Mouse (Mus musculus) midbrain, postnatal 0 days (tissue): Measurements from ENCODE around the gene Map4k5. TPM values are rescaled to one million over a fixed set of nuclear protein-coding genes. Genes with fewer than 3 reads are reported as not detected.

ENCODE experiments used
- ATAC-seq: fragments of 200-750 bp; cut with Nextera tagmentation; 2 replicates; pipeline ENCODE4 v1.8.0; 2017; ENCODE audit warnings: moderate number of reproducible peaks, mild to moderate bottlenecking, moderate TSS enrichment, moderate library complexity; ENCODE audit not compliant: low FRiP score
- DNase-seq: peaks from one replicate; pipeline ENCODE4 v3.0.0-alpha.2; 2015; ENCODE audit warnings: low spot score
- H3K27ac ChIP-seq: fragments of 300-500 bp; sonication (generic); 2 replicates; pipeline ENCODE4 v1.5.1; 2014; ENCODE audit warnings: low read depth, mild to moderate bottlenecking, low read length, mixed read lengths
- H3K27me3 ChIP-seq: fragments of 300-500 bp; sonication (generic); 2 replicates; pipeline ENCODE4 v1.6.1; 2014; ENCODE audit warnings: low read length, control low read depth, mixed read lengths; ENCODE audit not compliant: insufficient read depth
- H3K36me3 ChIP-seq: fragments of 300-500 bp; sonication (generic); 2 replicates; pipeline ENCODE4 v1.6.1; 2014; ENCODE audit warnings: low read length, control low read depth, mixed read lengths; ENCODE audit not compliant: insufficient read depth
- H3K4me1 ChIP-seq: fragments of 300-500 bp; sonication (generic); 2 replicates; pipeline ENCODE4 v1.6.1; 2014; ENCODE audit warnings: mild to moderate bottlenecking, control low read depth, antibody characterized with exemption, low read length, mixed read lengths; ENCODE audit not compliant: insufficient read depth
- H3K4me2 ChIP-seq: fragments of 300-500 bp; sonication (generic); 2 replicates; pipeline ENCODE4 v1.6.1; 2014; ENCODE audit warnings: low read depth, mild to moderate bottlenecking, low read length, mixed read lengths; ENCODE audit not compliant: poor library complexity, severe bottlenecking
- H3K4me3 ChIP-seq: fragments of 300-500 bp; sonication (generic); 2 replicates; pipeline ENCODE4 v1.5.1; 2014; ENCODE audit warnings: low read depth, mild to moderate bottlenecking, low read length, moderate library complexity
- H3K9ac ChIP-seq: fragments of 300-500 bp; sonication (generic); replicated peaks from 2 replicates; pipeline ENCODE4 v1.6.1; 2014; ENCODE audit warnings: mild to moderate bottlenecking, low read length, moderate library complexity, mixed read lengths; ENCODE audit not compliant: poor library complexity, severe bottlenecking
- H3K9me3 ChIP-seq: fragments of 300-500 bp; sonication (generic); 2 replicates; pipeline ENCODE4 v1.6.1; 2016; ENCODE audit warnings: low read length, control low read depth
- CTCF ChIP-seq: IDR thresholded peaks from 2 replicates; pipeline ENCODE4 v1.5.1; 2016; ENCODE audit warnings: antibody characterized with exemption, mild to moderate bottlenecking
- WGBS: fragments of 180-500 bp; shearing (Covaris S2); extraction: QIAGEN DNeasy Blood & Tissue Kit; methylation state at CpG from one replicate; pipeline ENCODE4 v1.1.7; 2014; 5-methylcytosine and 5-hydroxymethylcytosine counted together
- polyA plus RNA-seq: library from polyadenylated mRNA; unstranded; fragments of >200 nt; fragmentation: Nextera tagmentation; extraction: Ambion mirVana; gene quantifications from 2 replicates; pipeline ENCODE4 v1.2.1, GENCODE M21; 2015
- total RNA-seq: library from RNA; depleted of rRNA; stranded (reverse); fragments of >200 nt; gene quantifications from 2 replicates; pipeline ENCODE4 v1.2.3, GENCODE M21; 2014

The Map4k5 gene
- total and polyA plus RNA-seq, 2 experiments from 2014 or later = 16.9 to 33.9 TPM

DNA sequence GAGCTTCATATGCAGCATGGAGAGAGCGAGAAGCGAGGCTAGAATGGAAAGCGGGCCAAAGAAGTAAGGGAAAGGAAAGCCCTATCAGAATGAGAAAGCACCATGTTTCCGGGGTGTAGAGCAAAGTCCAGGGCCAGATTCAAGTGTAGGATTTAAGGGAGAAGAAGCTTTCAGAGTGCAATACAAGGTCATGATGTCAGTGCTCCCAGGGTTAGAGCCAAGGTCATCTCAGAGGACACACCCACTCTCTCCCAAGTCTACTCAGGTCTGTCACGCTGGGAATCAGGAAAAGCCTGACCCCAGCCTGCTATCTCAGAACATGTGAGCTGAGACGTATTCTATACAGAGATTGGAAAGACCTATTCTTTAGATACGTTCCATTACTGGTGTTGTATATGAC, 18.9 kb upstream of the Map4k5 start:
- H3K27me3 ChIP-seq = no peaks in the 10 kb centered on the region
- H3K36me3 ChIP-seq = no peaks in the 10 kb centered on the region
- no peak overlapping the region for H3K9ac ChIP-seq
- H3K9me3 ChIP-seq = no peaks in the 10 kb centered on the region
- WGBS = 88% methylated on average over 7 of the region's 7 CpGs
- TF ChIP-seq CTCF = no peak
- no peak overlapping the region for H3K4me3 ChIP-seq
- no peaks in the 10 kb centered on the region for H3K4me1 ChIP-seq
- DNase-seq = no peak
- no peak overlapping the region for H3K4me2 ChIP-seq
- H3K27ac ChIP-seq = no peak overlapping the region
- no peak for ATAC-seq

GRCm38 (mm10) chr12:69908511-69908900, 15.5 kb upstream of the Map4k5 start:
- H3K4me2 ChIP-seq = peak overlapping the region; percentile 77
- TF ChIP-seq CTCF = no peak
- peak overlapping the region; percentile 87 for H3K9ac ChIP-seq
- H3K27ac ChIP-seq = peak overlapping the region; percentile 97
- peak overlapping the region; percentile 67 for H3K4me3 ChIP-seq
- H3K9me3 ChIP-seq = no peaks in the 10 kb centered on the region
- no peaks in the 10 kb centered on the region for H3K36me3 ChIP-seq
- H3K4me1 ChIP-seq = no peaks in the 10 kb centered on the region
- H3K27me3 ChIP-seq = no peaks in the 10 kb centered on the region
- peak; percentile 87 for ATAC-seq
- peak; percentile 83 for DNase-seq
- WGBS = 17% methylated on average over 19 of the region's 19 CpGs

DNA sequence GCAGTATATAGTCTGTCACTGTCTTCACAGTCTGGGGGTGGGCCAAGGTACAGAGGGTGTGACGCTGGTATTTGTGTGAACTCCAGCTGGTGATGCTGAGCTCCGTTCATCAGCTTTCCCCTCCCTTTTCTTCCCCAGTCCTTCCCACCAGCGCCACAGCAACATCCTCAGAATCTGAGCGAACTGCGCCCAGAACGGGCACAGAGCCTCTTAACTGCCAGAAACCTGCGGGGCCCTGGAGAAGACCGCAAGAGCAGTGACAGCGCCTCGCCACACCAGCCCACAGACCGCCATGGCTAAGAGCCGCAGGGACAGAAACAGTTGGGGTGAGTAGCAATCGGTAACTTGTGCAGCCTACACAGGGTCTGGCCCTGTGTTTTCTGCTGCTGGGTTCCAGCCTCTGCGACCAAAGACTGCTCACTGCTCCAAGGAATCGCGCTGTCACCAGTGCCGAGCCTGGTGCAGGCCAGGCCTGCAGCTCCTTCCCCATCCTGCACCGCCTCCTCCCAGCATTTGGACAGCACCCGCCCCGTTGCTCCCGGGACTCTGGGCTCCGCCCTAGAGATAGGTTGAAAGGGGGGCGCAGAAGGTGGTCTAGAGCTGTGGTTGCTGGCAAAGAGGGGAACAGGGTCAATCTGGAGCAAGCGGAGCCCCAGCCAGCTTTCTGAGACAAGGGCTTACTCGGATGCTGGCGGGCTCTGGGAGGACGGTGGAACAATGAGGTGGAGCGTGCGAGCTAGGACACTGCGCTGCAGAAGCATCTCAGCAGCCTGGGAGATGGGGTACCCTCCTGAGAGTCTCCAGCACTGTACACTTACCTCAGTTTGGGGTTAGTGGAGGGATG, 14.9 kb upstream of the Map4k5 start:
- Histone ChIP-seq H3K36me3 (no peaks in the 10 kb centered on the region), H3K4me1 (no peaks in the 10 kb centered on the region), H3K9ac (peak overlapping the region; percentile 87), H3K4me3 (peak overlapping the region; percentile 67), H3K9me3 (no peaks in the 10 kb centered on the region), H3K4me2 (peak overlapping the region; percentile 77), H3K27ac (peak overlapping the region; percentile 97), H3K27me3 (no peaks in the 10 kb centered on the region)
- DNase-seq (peak; percentile 87), ATAC-seq (peak; percentile 87)
- 0 out of 2 replicates have a peak, but pooled peaks have one; percentile 16 for TF ChIP-seq CTCF
- WGBS = 2% methylated on average over 30 of the region's 30 CpGs

DNA sequence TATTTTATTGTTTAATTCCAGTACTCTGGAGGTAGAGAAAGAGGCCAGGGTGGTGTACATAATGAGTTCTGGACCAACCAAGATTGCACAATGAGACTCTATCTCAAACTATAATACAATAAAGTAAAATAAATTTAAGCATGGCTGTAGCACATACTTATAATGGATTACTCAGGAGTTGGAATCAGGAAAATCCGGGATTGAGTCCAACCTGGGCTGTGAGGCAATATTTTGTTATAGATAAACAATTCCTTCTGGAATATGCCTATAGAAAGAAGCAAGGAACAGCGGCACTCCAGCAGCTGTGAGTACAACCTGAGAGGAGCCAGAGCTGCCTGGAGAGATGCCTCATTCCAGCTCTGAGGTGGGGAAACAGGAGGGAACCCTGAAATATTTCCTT, 12.0 kb upstream of the Map4k5 start:
- Histone ChIP-seq H3K4me2 (no peak overlapping the region), H3K9me3 (no peaks in the 10 kb centered on the region), H3K27me3 (no peaks in the 10 kb centered on the region), H3K9ac (no peak overlapping the region), H3K36me3 (no peaks in the 10 kb centered on the region), H3K4me3 (no peak overlapping the region), H3K4me1 (no peaks in the 10 kb centered on the region), H3K27ac (no peak overlapping the region)
- no peak for TF ChIP-seq CTCF
- no peak for ATAC-seq
- no peak for DNase-seq
- 81% methylated on average over 2 of the region's 2 CpGs for WGBS

GRCm38 (mm10) chr12:69898119-69898518, 5.1 kb upstream of the Map4k5 start:
- ATAC-seq (no peak), DNase-seq (no peak)
- no peak for TF ChIP-seq CTCF
- Histone ChIP-seq H3K4me2 (no peak overlapping the region), H3K36me3 (no peaks in the 10 kb centered on the region), H3K27ac (no peak overlapping the region), H3K27me3 (no peaks in the 10 kb centered on the region), H3K9ac (no peak overlapping the region), H3K4me3 (no peak overlapping the region), H3K9me3 (no peaks in the 10 kb centered on the region), H3K4me1 (no peaks in the 10 kb centered on the region; the same call in 1 of the 2 replicates)
- WGBS = 90% methylated on average over 4 of the region's 4 CpGs

DNA sequence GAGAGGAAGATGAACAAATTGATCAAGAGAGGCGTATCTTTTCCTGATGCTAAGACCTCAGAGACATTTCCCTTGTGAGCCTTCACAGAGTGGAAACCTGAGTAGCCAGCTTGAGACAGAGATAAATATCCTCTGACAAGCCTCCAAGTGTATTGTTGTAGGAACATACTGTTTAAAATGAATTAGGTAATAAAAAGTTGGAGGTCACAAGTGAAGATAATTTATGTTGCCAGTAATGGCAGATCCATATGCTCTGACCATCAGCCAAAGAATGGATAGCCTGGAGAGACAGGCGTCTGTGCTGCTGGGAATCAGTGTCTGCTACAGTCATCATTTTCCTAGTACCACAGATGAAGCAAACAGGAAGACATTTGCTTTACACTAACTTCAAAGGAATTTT, 2.0 kb upstream of the Map4k5 start:
- Histone ChIP-seq H3K9ac (no peak overlapping the region), H3K4me1 (peaks cover 5% of the 10 kb centered on the region), H3K4me3 (no peak overlapping the region), H3K27me3 (no peaks in the 10 kb centered on the region), H3K36me3 (0 out of 2 replicates have a peak, but pooled peaks cover 4% of the 10 kb centered on the region), H3K9me3 (no peaks in the 10 kb centered on the region), H3K27ac (no peak overlapping the region), H3K4me2 (no peak overlapping the region)
- WGBS = 53% methylated on average over 2 of the region's 2 CpGs
- DNase-seq (no peak), ATAC-seq (no peak)
- TF ChIP-seq CTCF = no peak
